Mouse (Mus musculus) frontal cortex, postnatal 25 days (tissue): Measurements from ENCODE around the gene Nkd2.

Source experiments
- DNase-seq, 2 experiments: peaks; one replicate each; pipeline ENCODE4 v3.0.0; 2022; ENCODE audit warnings: low spot score in 2 of 2

Nkd2 gene

DNA sequence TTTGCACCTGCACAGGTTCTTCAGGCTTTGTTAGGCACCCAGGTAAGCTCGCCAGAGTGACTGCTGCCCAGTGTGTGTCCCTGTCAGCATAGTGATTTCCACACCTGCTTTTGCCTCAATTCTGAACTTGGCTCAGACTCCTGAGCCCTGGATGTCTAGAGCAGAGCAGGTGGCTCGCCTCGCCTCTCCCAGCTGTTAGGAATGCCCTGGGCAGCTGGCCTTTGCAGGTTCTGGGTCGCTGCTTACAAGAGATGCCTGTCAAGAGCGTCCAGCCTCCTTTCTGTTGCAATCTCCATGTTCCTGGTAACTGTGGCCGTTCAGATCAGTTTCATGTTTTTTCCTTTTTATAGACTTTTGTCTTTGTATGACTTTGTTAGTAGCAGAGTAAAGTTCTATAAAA lies 31.1 kb downstream of the Nkd2 start:
- no peak for DNase-seq

DNA sequence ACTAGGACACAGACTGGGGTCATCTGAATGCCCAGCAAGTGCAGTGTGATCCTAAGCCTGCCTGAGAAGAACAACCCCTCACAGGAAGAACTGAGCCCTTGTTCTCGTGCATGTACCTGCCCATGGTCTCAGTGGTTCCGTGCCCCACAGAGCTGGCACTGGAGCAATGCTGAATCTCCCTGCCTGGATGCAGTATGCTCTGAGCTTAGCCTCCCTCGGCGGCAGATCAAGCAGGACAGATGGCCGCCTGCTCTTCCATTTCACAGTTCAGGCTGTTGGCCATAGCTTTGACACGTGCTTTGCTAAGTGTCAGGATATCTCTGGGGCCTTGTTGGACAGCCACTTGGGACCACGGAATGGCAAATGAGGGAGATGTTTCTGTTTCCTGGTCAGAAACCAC lies 33.2 kb downstream of the Nkd2 start:
- DNase-seq, result no peak

DNA sequence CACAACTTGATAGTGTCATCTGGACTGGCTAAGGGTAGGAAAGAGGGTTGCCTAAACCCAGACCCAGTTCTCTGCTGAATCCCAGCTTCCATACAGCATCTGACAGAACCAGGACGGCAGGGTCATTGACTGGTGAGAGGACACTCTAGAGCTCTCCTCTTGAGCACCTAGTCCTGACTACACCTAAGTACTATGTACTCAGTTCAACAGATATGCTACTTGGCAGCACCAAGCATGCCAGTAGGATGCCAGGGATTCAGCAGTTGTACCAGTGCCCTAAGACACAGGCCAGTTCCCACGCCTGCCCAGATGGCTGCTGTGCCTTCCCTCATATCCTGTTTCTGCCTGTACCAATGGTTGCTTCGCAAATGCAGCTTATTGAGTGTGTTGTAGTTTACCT lies 34.5 kb downstream of the Nkd2 start:
- DNase-seq, result no peak

DNA sequence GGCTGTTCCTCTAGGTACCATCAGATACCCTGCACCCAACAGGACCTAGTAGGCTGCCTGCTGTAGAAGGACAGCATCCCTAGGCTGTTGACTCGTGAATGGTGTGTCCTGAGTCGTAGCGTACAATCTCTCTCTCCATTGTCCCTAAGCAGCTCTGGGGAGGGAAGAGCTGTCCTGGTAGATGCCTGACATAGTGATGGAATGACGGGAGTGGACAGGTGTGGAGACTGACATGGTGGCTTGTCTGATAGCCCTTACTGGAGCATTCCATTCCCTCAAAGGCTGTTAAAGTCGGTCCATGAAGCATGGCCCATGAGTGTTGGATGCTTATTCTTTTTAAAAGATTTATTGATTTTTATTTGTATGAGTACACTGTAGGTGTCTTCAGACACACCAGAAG lies 42.5 kb downstream of the Nkd2 start:
- no peak for DNase-seq

DNA sequence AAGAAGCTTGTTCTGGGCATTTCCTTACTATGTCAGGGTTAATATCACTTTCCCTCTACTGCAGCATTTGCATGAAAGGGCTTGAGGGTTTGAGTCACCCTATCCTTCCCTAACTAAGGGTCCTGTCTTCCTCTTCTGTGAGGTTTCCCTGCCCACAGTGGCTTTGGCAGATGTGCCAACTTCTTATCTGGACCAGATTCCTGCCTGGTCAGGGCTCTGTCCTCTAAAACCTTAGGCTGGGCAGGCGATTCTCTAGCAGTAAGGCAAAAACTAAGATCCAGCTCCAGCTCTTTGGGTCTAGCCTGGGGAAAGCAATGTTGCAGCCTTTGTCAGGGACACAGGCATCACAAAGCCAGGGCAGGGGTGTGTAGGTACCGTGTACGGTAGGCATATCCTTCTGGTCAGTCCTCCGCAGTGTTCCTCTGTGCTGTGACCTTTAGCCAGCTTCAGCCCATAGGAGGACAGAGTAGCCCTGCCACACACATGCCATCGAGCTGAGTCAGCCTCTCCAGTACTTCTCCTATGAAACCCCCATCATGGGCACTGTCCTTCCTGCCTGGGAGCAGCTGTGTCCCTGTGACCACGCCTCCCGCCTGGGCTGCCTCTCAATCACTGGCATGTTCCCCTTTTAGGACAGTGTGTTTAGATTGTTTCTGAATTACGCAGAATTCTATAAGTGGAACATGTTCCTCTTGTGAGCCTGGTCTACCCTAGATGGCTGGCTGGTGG lies 43.8 kb downstream of the Nkd2 start:
- DNase-seq, result no peak

DNA sequence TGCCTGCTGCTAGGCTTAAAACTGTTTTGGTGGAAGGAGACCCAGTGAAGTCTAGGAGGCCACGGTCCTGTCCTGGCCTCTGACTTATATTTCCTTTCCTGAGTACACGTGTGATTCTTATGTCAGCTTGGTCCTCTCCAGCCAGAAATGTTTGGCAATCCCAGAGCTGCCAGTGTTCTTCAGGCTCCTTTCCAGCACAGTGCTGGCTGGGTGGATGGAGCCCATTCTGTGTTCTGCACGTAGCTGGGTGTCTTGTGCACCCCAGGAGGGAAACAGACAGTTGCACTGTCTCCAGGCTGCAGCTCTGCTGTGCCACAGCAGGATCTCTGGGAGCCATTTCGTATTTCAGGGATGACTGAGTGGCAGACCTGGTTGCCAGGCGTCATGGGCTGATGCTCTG lies 48.3 kb downstream of the Nkd2 start:
- DNase-seq, result no peak

DNA sequence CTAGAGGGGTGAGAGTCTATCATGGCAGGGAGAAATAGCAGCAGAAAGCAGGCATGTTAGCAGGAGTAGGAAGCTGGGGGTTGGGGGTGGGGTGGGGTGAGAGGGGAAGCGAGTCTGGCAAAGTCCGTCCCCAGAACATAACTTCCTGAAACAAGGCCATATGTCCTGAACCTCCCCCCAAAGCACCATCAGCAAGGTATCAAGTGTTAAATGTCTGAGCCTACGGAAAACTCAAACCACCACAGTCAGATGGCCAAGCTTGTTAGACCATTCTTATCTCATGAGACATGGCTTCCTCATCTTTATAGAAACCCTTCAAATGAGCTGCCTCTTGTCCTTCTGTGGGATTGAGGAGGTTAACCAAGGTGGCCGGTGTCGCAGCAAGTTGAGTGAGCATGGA lies 54.3 kb downstream of the Nkd2 start:
- no peak for DNase-seq

DNA sequence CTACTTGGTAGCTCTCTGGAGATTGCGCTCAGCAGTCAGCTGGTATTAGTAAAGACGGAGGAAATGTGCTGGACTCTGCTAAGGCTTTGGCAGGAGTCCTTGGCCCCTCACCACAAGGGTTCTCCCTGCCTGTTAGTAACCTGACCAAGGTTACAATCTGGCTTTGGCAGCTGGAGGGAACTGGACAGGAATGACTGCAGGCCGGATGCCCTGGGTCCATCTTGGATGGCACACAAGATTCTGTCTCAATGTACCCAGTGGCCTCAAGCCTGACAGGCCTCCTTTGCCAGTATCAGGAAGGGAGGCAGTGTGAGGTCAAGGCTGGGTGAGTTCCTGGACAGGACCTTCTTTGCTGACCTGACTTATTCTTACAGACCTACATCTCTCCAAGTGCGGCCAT lies 55.3 kb downstream of the Nkd2 start:
- no peak for DNase-seq

DNA sequence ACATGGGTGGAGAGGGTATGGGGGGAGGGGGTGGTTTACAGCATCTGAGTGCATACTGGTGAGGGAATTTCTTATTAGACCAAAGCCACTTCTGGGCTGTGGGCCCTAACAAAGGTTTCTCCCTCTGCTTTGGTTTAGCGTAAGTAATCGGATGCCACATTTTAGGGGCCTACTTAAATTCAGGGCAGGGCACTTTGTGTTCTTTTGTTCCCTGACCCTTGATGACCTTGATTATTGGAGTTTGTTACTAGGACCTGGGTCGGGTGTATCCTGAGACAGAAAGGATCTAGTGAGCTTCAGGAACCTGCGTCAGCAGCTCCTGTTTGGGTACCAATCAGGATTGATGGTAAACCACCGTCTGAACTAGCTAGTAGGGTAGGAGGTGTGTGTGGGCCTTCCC lies 64.9 kb downstream of the Nkd2 start:
- no peak for DNase-seq

DNA sequence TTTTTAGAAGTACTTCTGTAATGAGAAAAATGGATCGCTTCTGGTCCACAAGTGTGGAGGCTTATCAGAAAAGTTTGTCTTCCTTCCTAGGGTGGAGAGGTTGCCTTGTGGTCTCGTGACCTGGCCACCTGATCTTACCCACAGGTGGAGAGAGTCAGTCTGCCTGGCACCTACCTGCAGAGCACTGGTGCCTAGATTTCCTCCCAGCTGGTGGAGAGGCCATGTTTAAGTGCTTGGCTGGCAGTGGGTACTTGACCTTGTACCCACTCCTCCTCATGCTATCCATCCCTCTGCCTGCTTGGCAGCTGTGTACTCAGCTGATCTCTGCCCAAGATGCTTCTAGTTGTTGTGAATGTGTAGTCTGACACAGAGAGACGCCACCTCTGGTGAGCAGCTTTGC lies 69.9 kb downstream of the Nkd2 start:
- no peak for DNase-seq

DNA sequence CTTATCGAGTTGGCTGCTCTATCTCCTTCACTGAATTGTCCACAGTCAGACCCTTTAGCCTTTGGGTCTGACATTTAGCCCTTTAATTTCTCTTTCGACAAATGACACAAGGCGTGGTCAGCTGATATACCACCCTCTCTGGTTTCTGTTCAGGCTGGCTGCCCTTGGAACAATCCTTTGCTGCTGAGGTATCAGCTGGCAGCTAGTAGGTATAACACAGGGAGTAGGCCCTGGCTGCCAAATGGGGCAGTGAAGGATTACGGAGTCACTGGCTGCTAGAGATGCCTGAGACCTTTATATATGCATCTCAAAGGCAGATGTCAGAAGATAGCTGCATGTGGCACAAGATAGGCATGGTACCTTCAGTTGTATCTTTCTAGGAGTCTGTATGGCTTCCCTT lies 71.6 kb downstream of the Nkd2 start:
- no peak for DNase-seq

DNA sequence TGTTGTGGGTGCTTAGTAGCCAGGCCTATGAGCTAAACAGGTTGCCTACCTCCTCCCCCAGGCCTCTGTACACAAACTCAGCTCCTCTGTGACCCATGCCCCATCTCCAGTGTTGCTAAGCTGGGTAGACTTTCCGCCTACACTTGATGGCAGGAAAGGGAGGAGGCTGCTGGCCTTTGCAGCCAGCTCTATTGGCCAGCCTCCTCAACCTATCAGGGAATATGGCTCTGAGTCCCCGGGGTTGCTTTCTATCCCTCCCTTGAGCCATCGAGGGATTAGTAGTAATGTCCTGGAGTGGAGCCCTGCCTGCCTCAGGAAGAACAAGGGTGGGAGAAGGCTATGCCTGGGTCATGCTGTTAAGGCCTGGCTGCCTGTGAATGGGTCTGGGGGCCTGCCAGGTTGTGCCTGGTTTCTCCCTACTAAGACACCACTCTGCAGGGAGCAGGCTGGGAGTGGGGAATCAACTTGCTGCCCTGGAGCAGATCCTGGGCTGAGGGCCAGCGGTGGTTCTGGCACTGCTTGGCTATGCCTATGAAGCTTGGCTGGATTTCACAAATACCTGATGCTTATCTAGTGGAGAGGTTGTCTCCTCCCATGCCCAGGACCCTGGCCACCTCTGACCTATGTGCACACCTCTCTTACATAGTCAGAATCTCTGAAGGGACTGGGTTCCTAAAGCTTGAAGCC lies 73.8 kb downstream of the Nkd2 start:
- no peak for DNase-seq

DNA sequence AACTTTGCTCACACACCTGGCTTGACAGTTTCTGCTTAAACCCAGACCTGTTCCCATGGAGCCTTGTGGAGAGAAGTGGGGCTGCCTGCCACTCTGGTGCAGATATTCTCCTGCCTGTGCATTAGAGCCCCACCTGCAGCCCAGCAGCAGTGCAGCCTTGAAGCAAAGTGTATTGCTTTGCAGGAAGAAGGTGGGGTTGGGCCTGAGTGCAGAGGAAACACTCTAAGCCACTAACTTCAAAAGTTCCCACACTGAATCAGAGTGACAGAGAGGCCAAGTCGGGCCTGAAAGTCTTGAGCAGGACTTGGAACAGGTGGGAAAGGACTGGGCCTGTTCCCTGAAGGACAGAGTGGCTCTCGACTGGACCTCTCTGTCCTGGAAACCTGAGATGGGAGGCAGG lies 74.8 kb downstream of the Nkd2 start:
- no peak for DNase-seq

DNA sequence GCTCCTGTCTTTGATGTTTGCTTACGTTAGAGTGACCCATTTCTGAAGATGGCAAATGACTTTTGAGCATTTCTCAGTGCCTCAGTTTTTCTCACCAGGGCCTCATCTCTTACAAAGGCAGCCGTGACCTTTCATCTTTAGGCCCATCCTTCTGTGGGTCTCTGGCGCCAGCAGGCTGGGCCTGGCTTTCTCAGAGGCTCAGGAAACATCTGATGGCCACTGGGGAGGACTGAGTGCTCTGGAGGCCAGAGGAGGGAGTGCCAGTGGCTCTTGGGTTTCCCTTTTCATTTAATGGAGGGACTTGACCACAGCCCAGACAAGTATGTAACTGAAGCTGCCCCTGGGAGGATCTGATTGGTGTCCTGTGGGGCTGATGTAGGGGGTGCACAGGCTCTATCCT lies 76.3 kb downstream of the Nkd2 start:
- no peak for DNase-seq

DNA sequence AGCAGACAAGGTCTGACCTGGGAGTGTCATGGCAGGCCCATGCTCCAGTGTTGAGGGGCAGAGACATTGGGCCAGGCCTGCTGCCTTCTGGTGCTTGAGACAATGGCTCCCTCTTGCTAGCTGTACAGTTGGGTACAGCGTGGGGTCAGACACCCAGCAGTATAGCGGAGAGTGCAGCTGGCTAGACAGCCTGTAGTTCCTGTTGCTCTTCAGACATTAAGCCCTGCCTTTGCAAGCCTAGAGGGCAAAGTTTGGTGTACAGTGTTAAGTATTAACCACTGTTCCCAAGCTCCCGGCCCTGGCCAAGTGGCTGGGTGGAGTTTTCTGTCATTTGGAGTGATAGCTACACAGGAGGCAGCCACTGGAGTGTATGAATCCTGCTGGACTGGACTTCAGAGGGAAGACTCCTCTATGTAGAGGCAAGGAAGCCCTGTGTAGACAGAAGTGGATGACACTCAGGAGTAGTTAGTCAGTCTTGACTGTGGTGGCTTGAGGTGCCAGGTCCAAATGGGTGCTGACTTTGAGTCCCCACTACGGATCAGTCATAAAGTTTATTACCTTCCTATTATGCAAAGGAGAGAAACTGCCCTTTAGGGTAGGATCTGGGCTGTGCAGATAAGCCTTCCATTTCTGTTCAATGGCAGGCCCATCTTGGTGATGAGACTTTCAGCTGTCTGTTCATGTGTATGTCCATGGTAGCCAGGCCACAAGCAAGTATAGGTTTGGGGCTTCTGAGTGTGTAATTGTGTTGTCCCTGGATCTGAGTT lies 77.3 kb downstream of the Nkd2 start:
- DNase-seq, result no peak
